Mouse (Mus musculus) myocyte (in vitro differentiated cells): Measurements from ENCODE around the gene Mtr. TPM values are rescaled to one million over a fixed set of nuclear protein-coding genes. Genes with fewer than 3 reads are reported as not detected.

ENCODE experiments used
- H3K27me3 ChIP-seq: one replicate; pipeline ENCODE4 v1.6.1; 2011; ENCODE audit not compliant: control insufficient read depth, insufficient read depth, insufficient read length
- H3K36me3 ChIP-seq: one replicate; pipeline ENCODE4 v1.6.1; 2011; ENCODE audit not compliant: control insufficient read depth, insufficient read depth
- H3K4me2 ChIP-seq: one replicate; pipeline ENCODE4 v1.6.1; 2011; ENCODE audit warnings: low read depth, control low read depth
- H3K4me3 ChIP-seq: one replicate; pipeline ENCODE4 v1.5.1; 2011; ENCODE audit warnings: mild to moderate bottlenecking, control low read depth, moderate library complexity
- H3K79me2 ChIP-seq: one replicate; pipeline ENCODE4 v1.6.1; 2011; ENCODE audit not compliant: control insufficient read depth, insufficient read depth
- H3ac ChIP-seq: one replicate; pipeline ENCODE4 v1.6.1; 2011; ENCODE audit not compliant: control insufficient read depth, insufficient read length
- CEBPB ChIP-seq: IDR thresholded peaks from 2 replicates; pipeline ENCODE4 v1.6.1; 2011; ENCODE audit warnings: mild to moderate bottlenecking, moderate library complexity; ENCODE audit not compliant: poor library complexity, insufficient read depth, severe bottlenecking
- E2F4 ChIP-seq: IDR thresholded peaks from one replicate; pipeline ENCODE4 v1.6.1; 2011; ENCODE audit warnings: mild to moderate bottlenecking, control low read depth, moderate library complexity; ENCODE audit not compliant: insufficient read depth
- MAX ChIP-seq: IDR thresholded peaks from one replicate; pipeline ENCODE4 v1.6.1; 2011; ENCODE audit warnings: low read depth, mild to moderate bottlenecking, control low read depth
- MYOD1 ChIP-seq, 3 experiments: IDR thresholded peaks; one replicate each; pipeline ENCODE4 v1.6.1; 2011; ENCODE audit warnings: control low read depth in 2 of 3, low read depth in 2 of 3, mild to moderate bottlenecking in 2 of 3, moderate library complexity in 1 of 3; ENCODE audit not compliant: insufficient read length in 2 of 3, control insufficient read depth in 1 of 3
- MYOG ChIP-seq, 3 experiments: IDR thresholded peaks; one replicate each; pipeline ENCODE4 v1.6.1; 2011; ENCODE audit warnings: control low read depth in 2 of 3, low read depth in 2 of 3, mild to moderate bottlenecking in 2 of 3; ENCODE audit not compliant: insufficient read length in 2 of 3, control insufficient read depth in 1 of 3, insufficient read depth in 1 of 3
- POLR2A ChIP-seq: IDR thresholded peaks from one replicate; pipeline ENCODE4 v1.6.1; 2011; ENCODE audit warnings: low read depth, mild to moderate bottlenecking, control low read depth, moderate library complexity; ENCODE audit not compliant: insufficient read length
- POLR2AphosphoS2 ChIP-seq: IDR thresholded peaks from one replicate; pipeline ENCODE4 v1.6.1; 2011; ENCODE audit warnings: low read depth, control low read depth; ENCODE audit not compliant: insufficient read length
- REST ChIP-seq: IDR thresholded peaks from one replicate; pipeline ENCODE4 v1.6.1; 2011; ENCODE audit warnings: mild to moderate bottlenecking, control low read depth, moderate library complexity; ENCODE audit not compliant: insufficient read depth, insufficient read length
- SRF ChIP-seq: IDR thresholded peaks from one replicate; pipeline ENCODE4 v1.6.1; 2011; ENCODE audit warnings: low read depth; ENCODE audit not compliant: control insufficient read depth, insufficient read length
- TCF12 ChIP-seq: IDR thresholded peaks from one replicate; pipeline ENCODE4 v1.6.1; 2011; ENCODE audit warnings: mild to moderate bottlenecking, control low read depth; ENCODE audit not compliant: poor library complexity, insufficient read depth, severe bottlenecking
- TCF3 ChIP-seq: IDR thresholded peaks from one replicate; pipeline ENCODE4 v1.6.1; 2011; ENCODE audit warnings: low read depth, control low read depth; ENCODE audit not compliant: insufficient read length
- USF1 ChIP-seq: IDR thresholded peaks from one replicate; pipeline ENCODE4 v1.6.1; 2011; ENCODE audit warnings: low read depth, mild to moderate bottlenecking, control low read depth, moderate library complexity
- polyA plus RNA-seq: library from polyadenylated mRNA; unstranded; fragments of >200 nt; fragmentation: generic; extraction: Trizol; gene quantifications from one replicate; pipeline ENCODE4 v1.2.1, GENCODE M21; 2012; ENCODE audit warnings: missing spikeins

Gene Mtr
- polyA plus RNA-seq, 1 experiment, result 8.4 TPM

GRCm38 (mm10) chr13:12214922-12215321 lies 43.0 kb downstream of the Mtr start:
- Histone ChIP-seq H3K4me3 (no peak overlapping the region), H3K79me2 (no peaks in the 10 kb centered on the region), H3K27me3 (no peaks in the 10 kb centered on the region), H3K36me3 (peaks cover 29% of the 10 kb centered on the region), H3K4me2 (no peak overlapping the region), H3ac (no peak overlapping the region)
- TF ChIP-seq CEBPB (no peak), TCF3 (no peak), USF1 (no peak), MYOD1 (IDR thresholded peaks at IDR 0.05; ENCODE audit: control insufficient read depth in 1 of 3, insufficient read length in 2 of 3, low read depth in 2 of 3) (no peak), POLR2A (no peak), REST (no peak)

GRCm38 (mm10) chr13:12211058-12211457 lies 46.9 kb downstream of the Mtr start:
- TF ChIP-seq CEBPB, result no peak
- no peak for TF ChIP-seq TCF12
- TF ChIP-seq MYOD1 (IDR thresholded peaks at IDR 0.05; ENCODE audit: control insufficient read depth in 1 of 3, insufficient read length in 2 of 3, low read depth in 2 of 3), result no peak
- TF ChIP-seq USF1, result no peak
- H3K4me3 ChIP-seq, result no peak overlapping the region

GRCm38 (mm10) chr13:12210023-12210762 lies 47.7 kb downstream of the Mtr start:
- no peak for TF ChIP-seq REST
- no peak for TF ChIP-seq MYOG (IDR thresholded peaks at IDR 0.05; ENCODE audit: control insufficient read depth in 1 of 3, insufficient read depth in 1 of 3, insufficient read length in 2 of 3, low read depth in 2 of 3)
- no peak for TF ChIP-seq POLR2A
- TF ChIP-seq MAX, result no peak
- no peak for TF ChIP-seq POLR2AphosphoS2
- no peak for TF ChIP-seq SRF
- TF ChIP-seq CEBPB, result no peak
- TF ChIP-seq TCF12, result no peak
- Histone ChIP-seq H3ac (no peak overlapping the region), H3K27me3 (no peaks in the 10 kb centered on the region), H3K36me3 (peaks cover 33% of the 10 kb centered on the region), H3K79me2 (no peaks in the 10 kb centered on the region), H3K4me3 (no peak overlapping the region), H3K4me2 (no peak overlapping the region)

More at GRCm38 (mm10) chr13:12211058-12211457, 46.9 kb downstream of the Mtr start:
- H3K79me2 ChIP-seq, result no peaks in the 10 kb centered on the region
- no peak overlapping the region for H3K4me2 ChIP-seq
- no peaks in the 10 kb centered on the region for H3K27me3 ChIP-seq
- peaks cover 33% of the 10 kb centered on the region for H3K36me3 ChIP-seq
- H3ac ChIP-seq, result no peak overlapping the region

- Histone ChIP-seq H3K4me2 (no peak overlapping the region), H3K4me3 (no peak overlapping the region), H3K36me3 (peaks cover 26% of the 10 kb centered on the region), H3K27me3 (no peaks in the 10 kb centered on the region), H3K79me2 (no peaks in the 10 kb centered on the region), H3ac (no peak overlapping the region)
- TF ChIP-seq TCF3 (no peak), MYOG (IDR thresholded peaks at IDR 0.05; ENCODE audit: control insufficient read depth in 1 of 3, insufficient read depth in 1 of 3, insufficient read length in 2 of 3, low read depth in 2 of 3) (no peak)
Observed at GRCm38 (mm10) chr13:12200372-12200771, 57.5 kb downstream of the Mtr start.

DNA sequence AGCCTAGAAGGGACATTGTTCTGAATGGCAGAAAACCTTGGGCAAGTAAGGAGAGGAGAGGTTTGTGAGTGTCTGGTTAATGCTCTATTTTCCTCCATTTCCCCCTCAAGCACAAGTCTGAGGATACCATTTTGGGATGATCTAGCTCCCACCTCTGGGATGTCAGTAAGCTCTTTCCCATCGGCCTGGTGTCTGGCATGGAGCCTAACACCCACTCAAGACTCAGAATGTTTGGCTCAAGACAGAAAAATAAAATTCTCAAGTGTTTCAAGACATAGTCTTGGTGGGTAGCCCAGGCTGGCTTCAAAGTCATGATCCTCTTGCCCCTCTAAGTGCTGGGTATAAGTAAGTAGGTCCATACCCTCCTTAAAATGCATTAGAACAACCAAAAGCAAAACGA lies 59.4 kb downstream of the Mtr start:
- TF ChIP-seq POLR2A (no peak), POLR2AphosphoS2 (no peak), CEBPB (no peak), E2F4 (no peak), MYOG (IDR thresholded peaks at IDR 0.05; ENCODE audit: control insufficient read depth in 1 of 3, insufficient read depth in 1 of 3, insufficient read length in 2 of 3, low read depth in 2 of 3) (no peak), MYOD1 (IDR thresholded peaks at IDR 0.05; ENCODE audit: control insufficient read depth in 1 of 3, insufficient read length in 2 of 3, low read depth in 2 of 3) (no peak), TCF12 (no peak), USF1 (no peak), REST (no peak), MAX (no peak), SRF (no peak), TCF3 (no peak)
- no peaks in the 10 kb centered on the region for H3K79me2 ChIP-seq
- no peak overlapping the region for H3K4me2 ChIP-seq
- no peaks in the 10 kb centered on the region for H3K27me3 ChIP-seq
- H3ac ChIP-seq, result no peak overlapping the region
- H3K36me3 ChIP-seq, result peaks cover 35% of the 10 kb centered on the region
- H3K4me3 ChIP-seq, result no peak overlapping the region
